Mouse (Mus musculus): ENCODE data around the gene Vgll3. TPM values are rescaled to one million over a fixed set of nuclear protein-coding genes. Genes with fewer than 3 reads are reported as not detected.

Vgll3 gene
- total and polyA plus RNA-seq, 3 experiments = not detected

DNA sequence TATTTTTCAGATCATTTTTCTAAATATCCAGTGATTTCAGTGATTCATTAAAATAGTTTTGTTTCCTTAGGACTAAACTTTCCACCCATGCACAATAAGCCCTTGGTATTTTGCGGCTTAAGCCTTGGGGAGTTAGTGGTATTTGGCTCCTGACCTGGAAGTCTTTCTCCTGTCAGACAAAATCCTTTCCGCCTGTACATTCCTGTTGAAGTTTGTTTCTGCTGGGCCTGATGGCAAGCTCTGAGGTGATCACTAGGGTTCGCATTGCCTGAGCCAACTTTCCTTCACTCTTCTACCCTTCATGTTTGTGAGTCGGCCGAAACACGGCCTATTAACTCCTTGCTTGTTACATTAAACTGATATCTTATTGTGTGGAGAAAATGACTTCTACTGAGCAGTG, 8.7 kb downstream of the Vgll3 start (continued):
- TF ChIP-seq TBP (IDR thresholded peaks at IDR 0.05; ENCODE audit: low read depth, low read length) (no peak), MYC (IDR thresholded peaks at IDR 0.05; ENCODE audit: low read depth, low read length) (no peak), MYB (IDR thresholded peaks at IDR 0.05; ENCODE audit: low read depth, low read length) (no peak), GATA1 (IDR thresholded peaks at IDR 0.05; ENCODE audit: low read depth, low read length) (no peak), MAZ (IDR thresholded peaks at IDR 0.05; ENCODE audit: low read depth, low read length) (no peak)

DNA sequence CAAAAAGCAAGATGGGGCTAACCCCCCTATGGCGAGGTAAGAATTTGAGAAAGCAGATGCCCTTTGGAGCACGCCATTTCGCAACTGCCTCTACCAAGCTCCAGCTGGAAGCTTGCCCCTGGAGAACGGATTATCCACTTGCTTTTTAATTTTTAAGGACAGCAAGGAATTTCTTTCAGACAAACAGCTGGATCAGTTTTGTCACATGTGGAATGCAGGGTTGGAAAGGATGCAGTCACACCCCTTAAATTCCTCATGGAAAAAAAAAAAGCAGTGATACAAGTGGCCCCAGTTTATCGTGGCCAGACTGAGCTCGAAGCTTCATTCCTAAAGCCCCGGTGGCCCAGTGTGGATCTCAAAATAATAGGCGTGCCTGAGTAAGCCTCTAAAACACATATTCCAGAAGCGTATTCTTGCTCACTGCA, 13.1 kb downstream of the Vgll3 start:
- DNase-seq (ENCODE audit: low read depth, low spot score) = no peak
- Histone ChIP-seq H3K9me3 (replicated peaks; ENCODE audit: insufficient read depth, low read length) (no peaks in the 10 kb centered on the region), H3K27ac (ENCODE audit: control insufficient read depth, low read depth, low read length) (no peak overlapping the region)

GRCm38 (mm10) chr16:65829096-65829495, 14.0 kb downstream of the Vgll3 start:
- H3K27ac ChIP-seq (ENCODE audit: control insufficient read depth, low read depth, low read length) = no peak overlapping the region
- H3K9ac ChIP-seq (ENCODE audit: control insufficient read depth, low read depth, low read length, poor library complexity, severe bottlenecking) = no peak overlapping the region
- no peak for DNase-seq (ENCODE audit: low read depth, low spot score)
- no peaks in the 10 kb centered on the region for H3K9me3 ChIP-seq (replicated peaks; ENCODE audit: insufficient read depth, low read length)
- no peaks in the 10 kb centered on the region for H3K36me3 ChIP-seq (ENCODE audit: control insufficient read depth in 1 of 2, insufficient read depth in 2 of 2, low read length in 2 of 2)
- no peaks in the 10 kb centered on the region; a peak in 1 of 4 replicates for H3K27me3 ChIP-seq (ENCODE audit: control insufficient read depth in 1 of 2, insufficient read depth in 2 of 2, low read length in 2 of 2)
- no peak for TF ChIP-seq TAL1 (IDR thresholded peaks at IDR 0.05; ENCODE audit: low read length)
- TF ChIP-seq MXI1 (IDR thresholded peaks at IDR 0.05; ENCODE audit: low read depth, low read length) = no peak
- TF ChIP-seq MAX (IDR thresholded peaks at IDR 0.05; ENCODE audit: low read length) = no peak
- TF ChIP-seq MYB (IDR thresholded peaks at IDR 0.05; ENCODE audit: low read depth, low read length) = no peak
- no peak for TF ChIP-seq POLR2AphosphoS5 (IDR thresholded peaks at IDR 0.05; ENCODE audit: borderline replicate concordance, low read depth, low read length)
- no peak for TF ChIP-seq CHD2 (IDR thresholded peaks at IDR 0.05; ENCODE audit: low read length)
- TF ChIP-seq EP300 (IDR thresholded peaks at IDR 0.05; ENCODE audit: low read depth in 1 of 2, low read length in 2 of 2) = no peak
- TF ChIP-seq ZC3H11A (IDR thresholded peaks at IDR 0.05; ENCODE audit: low read depth, low read length) = no peak
- no peak for TF ChIP-seq HCFC1 (IDR thresholded peaks at IDR 0.05; ENCODE audit: low read depth, low read length)
- no peak for TF ChIP-seq TBP (IDR thresholded peaks at IDR 0.05; ENCODE audit: low read depth, low read length)
- TF ChIP-seq E2F4 (IDR thresholded peaks at IDR 0.05; ENCODE audit: borderline replicate concordance, low read depth, low read length) = no peak
- no peak for TF ChIP-seq KAT2A (conservative IDR thresholded peaks at IDR 0.05; ENCODE audit: low read depth, low read length)
- TF ChIP-seq CHD1 (IDR thresholded peaks at IDR 0.05; ENCODE audit: low read depth, low read length) = no peak
- TF ChIP-seq POLR2AphosphoS2 (IDR thresholded peaks at IDR 0.05; ENCODE audit: low read length) = no peak
- TF ChIP-seq ZMIZ1 (IDR thresholded peaks at IDR 0.05; ENCODE audit: low read depth, low read length) = no peak
- H3K4me3 ChIP-seq (ENCODE audit: control insufficient read depth in 1 of 2, insufficient read depth in 1 of 2, low read depth in 2 of 2, low read length in 2 of 2) = no peak overlapping the region
- no peaks in the 10 kb centered on the region for H3K4me1 ChIP-seq (ENCODE audit: control insufficient read depth in 1 of 2, insufficient read depth in 2 of 2, low read length in 2 of 2)
- no peaks in the 10 kb centered on the region for H3K79me2 ChIP-seq (ENCODE audit: control insufficient read depth, insufficient read depth, low read length, poor library complexity)

More for the DNA sequence above, 13.1 kb downstream of the Vgll3 start:
- TF ChIP-seq ETS1 (IDR thresholded peaks at IDR 0.05; ENCODE audit: low read depth, low read length) (no peak), UBTF (IDR thresholded peaks at IDR 0.05; ENCODE audit: borderline replicate concordance, insufficient read depth, low read depth, low read length) (no peak), TCF12 (IDR thresholded peaks at IDR 0.05; ENCODE audit: low read depth, low read length) (no peak), MEF2A (IDR thresholded peaks at IDR 0.05; ENCODE audit: extremely low read depth, insufficient replicate concordance, low read depth, low read length, poor library complexity, severe bottlenecking) (no peak), TBP (IDR thresholded peaks at IDR 0.05; ENCODE audit: low read depth, low read length) (no peak), POLR2AphosphoS5 (IDR thresholded peaks at IDR 0.05; ENCODE audit: borderline replicate concordance, low read depth, low read length) (no peak), POLR2A (IDR thresholded peaks at IDR 0.05; ENCODE audit: control insufficient read depth in 1 of 2, insufficient read depth in 1 of 2, low read depth in 1 of 2, low read length in 2 of 2, poor library complexity in 1 of 2) (no peak), HCFC1 (IDR thresholded peaks at IDR 0.05; ENCODE audit: low read depth, low read length) (no peak), BHLHE40 (IDR thresholded peaks at IDR 0.05; ENCODE audit: borderline replicate concordance, low read depth, low read length) (no peak), MAX (IDR thresholded peaks at IDR 0.05; ENCODE audit: low read length) (no peak), EP300 (IDR thresholded peaks at IDR 0.05; ENCODE audit: low read depth in 1 of 2, low read length in 2 of 2) (no peak), USF1 (IDR thresholded peaks at IDR 0.05; ENCODE audit: low read depth, low read length) (no peak), GATA1 (IDR thresholded peaks at IDR 0.05; ENCODE audit: low read depth, low read length) (no peak), MYC (IDR thresholded peaks at IDR 0.05; ENCODE audit: low read depth, low read length) (no peak), CHD2 (IDR thresholded peaks at IDR 0.05; ENCODE audit: low read length) (no peak)
- no peaks in the 10 kb centered on the region for H3K79me2 ChIP-seq (ENCODE audit: control insufficient read depth, insufficient read depth, low read length, poor library complexity)
- no peak overlapping the region for H3K9ac ChIP-seq (ENCODE audit: control insufficient read depth, low read depth, low read length, poor library complexity, severe bottlenecking)
- no peaks in the 10 kb centered on the region for H3K4me1 ChIP-seq (ENCODE audit: control insufficient read depth in 1 of 2, insufficient read depth in 2 of 2, low read length in 2 of 2)
- H3K27me3 ChIP-seq (ENCODE audit: control insufficient read depth in 1 of 2, insufficient read depth in 2 of 2, low read length in 2 of 2) = no peaks in the 10 kb centered on the region; a peak in 1 of 4 replicates
- H3K4me3 ChIP-seq (ENCODE audit: control insufficient read depth in 1 of 2, insufficient read depth in 1 of 2, low read depth in 2 of 2, low read length in 2 of 2) = no peak overlapping the region
- H3K36me3 ChIP-seq (ENCODE audit: control insufficient read depth in 1 of 2, insufficient read depth in 2 of 2, low read length in 2 of 2) = no peaks in the 10 kb centered on the region

Data from MEL (cell line).